Mouse (Mus musculus) heart, embryonic 10.5 days (tissue): Measurements from ENCODE around the gene Nde1. TPM values are rescaled to one million over a fixed set of nuclear protein-coding genes. Genes with fewer than 3 reads are reported as not detected.
A peak's percentile ranks its signal among the peaks of the same experiment; 100 is the strongest.
"Not testable (repeated sequence)": the region's sequence is repeated elsewhere in the genome, so short reads cannot be mapped to it uniquely, and the experiment has no call there.

Experiments
- DNase-seq: peaks from one replicate; pipeline ENCODE4 v3.0.0-alpha.2; 2017; ENCODE audit warnings: low spot score
- H3K27ac ChIP-seq: fragments of 300-500 bp; sonication (generic); 2 replicates; pipeline ENCODE4 v1.5.1; 2016; ENCODE audit warnings: mild to moderate bottlenecking
- H3K27me3 ChIP-seq: fragments of 300-500 bp; sonication (generic); 2 replicates; pipeline ENCODE4 v1.6.1; 2016; ENCODE audit warnings: mild to moderate bottlenecking; ENCODE audit not compliant: poor library complexity, insufficient read depth, severe bottlenecking
- H3K36me3 ChIP-seq: fragments of 300-500 bp; sonication (generic); 2 replicates; pipeline ENCODE4 v1.6.1; 2016; ENCODE audit warnings: mild to moderate bottlenecking, moderate library complexity
- H3K4me1 ChIP-seq: fragments of 300-500 bp; sonication (generic); 2 replicates; pipeline ENCODE4 v1.6.1; 2016; ENCODE audit warnings: mild to moderate bottlenecking
- H3K4me3 ChIP-seq: fragments of 300-500 bp; sonication (generic); 2 replicates; pipeline ENCODE4 v1.5.1; 2016; ENCODE audit warnings: mild to moderate bottlenecking, moderate library complexity
- H3K9me3 ChIP-seq: fragments of 300-500 bp; sonication (generic); 2 replicates; pipeline ENCODE4 v1.6.1; 2016; ENCODE audit warnings: mild to moderate bottlenecking, moderate library complexity
- WGBS: fragments of 180-500 bp; shearing (Covaris S2); methylation state at CpG from one replicate; pipeline ENCODE4 v1.1.7; 2016; 5-methylcytosine and 5-hydroxymethylcytosine counted together
- polyA plus RNA-seq: library from polyadenylated mRNA; unstranded; fragments of >200 nt; fragmentation: Nextera tagmentation; extraction: Ambion mirVana; gene quantifications from 2 replicates; pipeline ENCODE4 v1.2.1, GENCODE M21; 2016

Gene Nde1
- polyA plus RNA-seq, 1 experiment from 2014 or later = 111 TPM

DNA sequence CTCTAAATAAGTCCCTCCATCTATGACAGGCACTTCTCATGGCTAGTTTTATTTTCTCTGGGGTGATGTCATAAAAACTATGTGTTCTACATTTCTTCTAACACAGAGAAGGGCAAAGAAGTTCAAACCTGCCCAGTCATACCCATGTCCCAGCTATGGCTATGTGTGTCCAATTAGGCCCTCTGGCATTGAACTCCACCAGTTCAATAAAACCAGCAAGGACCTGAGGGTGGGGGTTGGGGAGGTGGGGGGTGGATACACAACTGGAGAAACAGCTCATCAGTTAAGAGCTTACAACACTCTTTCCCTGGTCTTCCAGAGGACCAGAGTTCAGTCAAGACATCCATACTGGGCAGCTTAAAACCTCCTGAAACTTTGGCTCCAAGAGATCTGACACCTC, 24.0 kb upstream of the Nde1 start:
- no peaks in the 10 kb centered on the region for H3K9me3 ChIP-seq
- no peaks in the 10 kb centered on the region for H3K4me1 ChIP-seq
- no peaks in the 10 kb centered on the region for H3K27me3 ChIP-seq
- DNase-seq = no peak
- no peak overlapping the region for H3K27ac ChIP-seq
- H3K36me3 ChIP-seq = peaks cover 79% of the 10 kb centered on the region
- H3K4me3 ChIP-seq = no peak overlapping the region

GRCm38 (mm10) chr16:14143298-14143697, 19.8 kb upstream of the Nde1 start:
- WGBS = 75% methylated on average over 3 of the region's 3 CpGs
- Histone ChIP-seq H3K27ac (no peak overlapping the region), H3K4me3 (no peak overlapping the region), H3K9me3 (no peaks in the 10 kb centered on the region), H3K36me3 (peaks cover 83% of the 10 kb centered on the region), H3K4me1 (no peaks in the 10 kb centered on the region), H3K27me3 (no peaks in the 10 kb centered on the region)
- no peak for DNase-seq

DNA sequence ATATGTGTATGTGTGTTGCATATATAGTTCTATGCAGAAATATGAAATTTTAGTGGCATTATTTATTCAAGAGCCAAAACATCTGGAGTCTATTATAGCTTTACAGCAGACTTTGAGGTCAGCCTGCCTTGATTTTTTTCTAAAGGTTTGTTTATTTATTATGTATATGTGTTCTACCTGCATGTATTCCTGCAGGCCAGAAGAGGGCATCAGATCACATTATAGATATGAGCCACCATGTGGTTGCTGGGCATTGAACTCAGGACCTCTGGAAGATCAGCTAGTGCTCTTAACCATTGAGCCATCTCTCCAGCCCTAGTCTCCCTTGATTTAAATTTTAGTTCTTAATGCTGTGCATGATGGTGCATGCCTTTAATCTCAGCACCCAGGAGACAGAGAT, 15.4 kb upstream of the Nde1 start:
- Histone ChIP-seq H3K36me3 (peaks cover 76% of the 10 kb centered on the region), H3K4me3 (no peak overlapping the region), H3K9me3 (no peaks in the 10 kb centered on the region), H3K27ac (no peak overlapping the region), H3K4me1 (no peaks in the 10 kb centered on the region), H3K27me3 (no peaks in the 10 kb centered on the region)
- no peak for DNase-seq

GRCm38 (mm10) chr16:14151718-14152117, 11.4 kb upstream of the Nde1 start:
- Histone ChIP-seq H3K9me3 (no peaks in the 10 kb centered on the region), H3K27me3 (no peaks in the 10 kb centered on the region), H3K27ac (no peak overlapping the region), H3K4me3 (no peak overlapping the region), H3K4me1 (no peaks in the 10 kb centered on the region), H3K36me3 (peaks cover 55% of the 10 kb centered on the region)
- no peak for DNase-seq
- 90% methylated on average over 4 of the region's 4 CpGs for WGBS

DNA sequence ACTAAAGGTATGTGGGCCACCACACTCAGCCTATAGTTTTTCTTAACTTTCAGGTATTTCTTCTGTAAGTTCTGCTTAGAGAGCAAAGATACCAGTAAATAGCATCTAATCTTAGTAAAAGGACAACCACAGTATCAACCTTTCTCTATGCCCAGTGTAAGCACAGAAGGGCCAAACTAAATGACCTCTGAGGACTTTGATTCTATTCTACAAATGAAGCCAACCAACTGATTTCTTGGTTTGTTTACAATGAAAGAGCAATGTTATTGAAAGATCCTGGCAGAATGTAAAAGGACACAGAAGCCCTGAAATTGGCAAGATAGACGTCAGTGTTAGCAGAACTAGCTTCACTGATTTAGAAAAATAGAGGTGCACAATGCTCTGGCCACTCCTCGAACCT, 7.4 kb upstream of the Nde1 start:
- DNase-seq, H3K9me3 ChIP-seq, H3K4me3 ChIP-seq, H3K4me1 ChIP-seq, H3K27ac ChIP-seq, H3K27me3 ChIP-seq: not testable (repeated sequence)
- peaks cover 28% of the 10 kb centered on the region for H3K36me3 ChIP-seq
- 82% methylated on average over 1 of the region's 2 CpGs for WGBS

DNA sequence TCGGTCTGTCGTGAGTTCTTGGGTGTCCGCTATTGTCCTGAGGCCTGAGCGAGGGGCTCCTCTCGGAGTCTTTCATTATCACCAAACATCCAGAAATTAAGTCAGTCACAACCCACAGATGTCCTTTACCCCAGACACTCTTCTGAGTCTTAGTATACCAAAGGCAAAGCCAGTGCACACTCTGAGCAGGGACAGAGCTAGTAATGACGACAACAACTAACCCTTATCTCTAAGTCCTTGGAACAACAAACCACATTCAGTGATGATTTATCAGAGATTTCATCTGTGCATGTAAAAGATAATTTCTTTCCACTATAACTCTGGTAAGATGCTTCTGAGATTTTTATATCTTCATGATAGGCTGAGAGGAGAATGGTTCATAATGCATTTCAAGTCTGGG, 6.8 kb upstream of the Nde1 start:
- 88% methylated on average over 6 of the region's 6 CpGs for WGBS
- Histone ChIP-seq H3K27me3 (no peaks in the 10 kb centered on the region), H3K36me3 (peaks cover 23% of the 10 kb centered on the region), H3K4me3 (no peak overlapping the region), H3K27ac (no peak overlapping the region), H3K9me3 (no peaks in the 10 kb centered on the region), H3K4me1 (peaks cover 10% of the 10 kb centered on the region)
- DNase-seq = no peak

- Histone ChIP-seq H3K36me3 (peaks cover 3% of the 10 kb centered on the region; the same call in 1 of the 2 replicates), H3K9me3 (no peaks in the 10 kb centered on the region), H3K27ac (peak overlapping the region; percentile 89), H3K4me3 (peak overlapping the region; percentile 82), H3K27me3 (no peaks in the 10 kb centered on the region), H3K4me1 (peaks cover 10% of the 10 kb centered on the region)
- 10% methylated on average over 7 of the region's 7 CpGs for WGBS
- DNase-seq = no peak
These were observed 4.5 kb upstream of the Nde1 start for GRCm38 (mm10) chr16:14158536-14158935.

- H3K27ac ChIP-seq = peak overlapping the region; percentile 89
- under 1% methylated on average over 58 of the region's 58 CpGs for WGBS
- H3K9me3 ChIP-seq = no peaks in the 10 kb centered on the region
These were observed 3.9 kb upstream of the Nde1 start for GRCm38 (mm10) chr16:14158936-14159745.

GRCm38 (mm10) chr16:14159746-14160131, 3.3 kb upstream of the Nde1 start:
- WGBS = 0% methylated on average over 10 of the region's 10 CpGs
- DNase-seq = peak; percentile 84

More at GRCm38 (mm10) chr16:14158936-14159745, 3.9 kb upstream of the Nde1 start:
- Histone ChIP-seq H3K4me1 (peaks cover 13% of the 10 kb centered on the region), H3K4me3 (peak overlapping the region; percentile 82), H3K27me3 (no peaks in the 10 kb centered on the region), H3K36me3 (no peaks in the 10 kb centered on the region)
- peak; percentile 100 for DNase-seq

DNA sequence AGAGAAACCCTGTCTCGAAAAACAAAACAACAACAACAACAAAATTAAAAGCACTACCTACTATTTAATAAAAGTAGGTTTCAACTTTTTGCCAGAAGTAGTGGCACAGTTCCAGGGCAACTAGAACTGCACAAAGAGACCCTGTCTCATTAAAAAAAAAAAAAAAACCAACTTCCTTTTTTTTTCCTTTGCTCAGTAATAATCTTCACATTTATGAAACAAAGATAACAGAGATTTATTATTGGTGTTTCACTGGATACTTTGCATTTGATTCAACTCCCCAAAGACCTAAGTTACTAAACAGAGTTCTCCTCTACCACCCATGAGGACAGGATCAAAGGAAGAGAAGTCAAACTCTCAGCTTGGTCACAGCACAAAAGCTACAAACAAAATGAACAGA, 2.1 kb upstream of the Nde1 start:
- H3K27me3 ChIP-seq = no peaks in the 10 kb centered on the region
- H3K4me1 ChIP-seq = peaks cover 29% of the 10 kb centered on the region
- WGBS = 96% methylated on average over 1 of the region's 1 CpGs
- peaks cover 2% of the 10 kb centered on the region; the same call in 1 of the 2 replicates for H3K36me3 ChIP-seq
- no peak overlapping the region for H3K4me3 ChIP-seq
- DNase-seq = no peak
- no peaks in the 10 kb centered on the region for H3K9me3 ChIP-seq
- no peak overlapping the region for H3K27ac ChIP-seq

More at GRCm38 (mm10) chr16:14159746-14160131, 3.3 kb upstream of the Nde1 start:
- Histone ChIP-seq H3K9me3 (no peaks in the 10 kb centered on the region), H3K36me3 (no peaks in the 10 kb centered on the region), H3K27me3 (no peaks in the 10 kb centered on the region), H3K4me1 (peaks cover 17% of the 10 kb centered on the region), H3K27ac (peak overlapping the region; percentile 89), H3K4me3 (peak overlapping the region; percentile 82)

DNA sequence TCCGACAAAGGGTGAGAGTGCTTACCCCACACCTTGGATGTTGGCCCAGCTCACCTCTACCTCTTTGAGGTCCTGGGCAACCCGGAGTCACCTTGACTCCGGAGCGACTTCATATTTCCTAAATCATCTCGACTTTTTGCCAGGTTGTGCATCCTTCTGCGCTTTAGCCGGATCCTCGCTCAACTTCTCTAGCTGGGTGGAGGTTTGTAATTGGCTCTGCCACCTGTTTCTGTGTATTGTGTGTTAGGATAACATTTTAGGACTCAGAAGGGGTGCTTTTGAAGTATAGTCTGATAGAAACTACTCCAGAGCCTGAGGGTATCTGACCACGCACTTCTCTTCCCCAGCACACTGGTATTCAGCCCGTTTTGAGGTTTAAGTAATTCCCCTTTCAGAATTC, 656 bp downstream of the Nde1 start:
- Histone ChIP-seq H3K9me3 (no peaks in the 10 kb centered on the region), H3K4me1 (peaks cover 20% of the 10 kb centered on the region), H3K27me3 (no peaks in the 10 kb centered on the region), H3K4me3 (peak overlapping the region; percentile 79), H3K36me3 (peaks cover 21% of the 10 kb centered on the region), H3K27ac (peak overlapping the region; percentile 94)
- DNase-seq = no peak
- 3% methylated on average over 10 of the region's 10 CpGs for WGBS

- H3K27me3 ChIP-seq = no peaks in the 10 kb centered on the region
- peaks cover 49% of the 10 kb centered on the region for H3K36me3 ChIP-seq
- 84% methylated on average over 4 of the region's 4 CpGs for WGBS
- H3K4me3 ChIP-seq = no peak overlapping the region
- no peak overlapping the region for H3K27ac ChIP-seq
- H3K9me3 ChIP-seq = no peaks in the 10 kb centered on the region
- DNase-seq = no peak
- peaks cover 20% of the 10 kb centered on the region for H3K4me1 ChIP-seq
These were observed 3.4 kb downstream of the Nde1 start for GRCm38 (mm10) chr16:14166490-14166889.

DNA sequence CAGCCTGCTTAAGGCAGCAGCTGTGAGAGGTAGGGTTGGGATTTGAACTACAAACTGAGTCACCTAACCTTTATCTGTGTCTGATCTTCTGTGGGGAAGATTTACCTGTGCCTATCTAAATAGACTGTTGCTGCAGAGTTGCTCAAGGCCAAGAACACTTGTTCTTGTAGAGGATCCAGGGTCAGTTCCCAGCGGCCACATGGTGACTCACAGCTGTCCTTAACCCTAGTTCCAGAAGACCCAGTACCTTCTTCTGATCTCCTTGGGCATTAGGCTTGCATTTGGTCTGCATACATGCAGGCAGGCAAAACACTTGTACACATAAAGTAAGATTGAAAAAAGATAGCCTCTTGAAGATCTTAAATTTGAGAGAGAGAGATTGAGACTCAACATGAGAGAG, 6.6 kb downstream of the Nde1 start:
- no peak overlapping the region for H3K27ac ChIP-seq
- 98% methylated on average over 1 of the region's 1 CpGs for WGBS

GRCm38 (mm10) chr16:14178041-14178440, 15.0 kb downstream of the Nde1 start:
- no peak for DNase-seq
- 49% methylated on average over 3 of the region's 3 CpGs for WGBS
- Histone ChIP-seq H3K36me3 (peaks cover 97% of the 10 kb centered on the region), H3K4me3 (no peak overlapping the region), H3K27me3 (no peaks in the 10 kb centered on the region), H3K27ac (no peak overlapping the region), H3K4me1 (peaks cover 3% of the 10 kb centered on the region; the same call in 1 of the 2 replicates), H3K9me3 (no peaks in the 10 kb centered on the region)

More for the DNA sequence above, 6.6 kb downstream of the Nde1 start:
- H3K9me3 ChIP-seq = no peaks in the 10 kb centered on the region
- peaks cover 13% of the 10 kb centered on the region for H3K4me1 ChIP-seq
- H3K36me3 ChIP-seq = peaks cover 77% of the 10 kb centered on the region
- DNase-seq = no peak
- H3K27me3 ChIP-seq = no peaks in the 10 kb centered on the region
- H3K4me3 ChIP-seq = no peak overlapping the region
